Mouse (Mus musculus): ENCODE results near the gene Ncf2.
"Not testable (repeated sequence)": the region's sequence is repeated elsewhere in the genome, so short reads cannot be mapped to it uniquely, and the experiment has no call there.

Ncf2 gene

GRCm38 (mm10) chr1:152799897-152800296 is at the start of gene Ncf2:
TSS of gene Ncf2 (plus strand) at chr1:152800194.
- DNase-seq (ENCODE audit: low spot score), result no peak

- DNase-seq (ENCODE audit: low spot score), result peak; percentile 33
Measured at GRCm38 (mm10) chr1:152750312-152750965, 49.6 kb upstream of the Ncf2 start, which contains the start of gene Apobec4. TSS of gene Apobec4 (plus strand) at chr1:152750551.

DNA sequence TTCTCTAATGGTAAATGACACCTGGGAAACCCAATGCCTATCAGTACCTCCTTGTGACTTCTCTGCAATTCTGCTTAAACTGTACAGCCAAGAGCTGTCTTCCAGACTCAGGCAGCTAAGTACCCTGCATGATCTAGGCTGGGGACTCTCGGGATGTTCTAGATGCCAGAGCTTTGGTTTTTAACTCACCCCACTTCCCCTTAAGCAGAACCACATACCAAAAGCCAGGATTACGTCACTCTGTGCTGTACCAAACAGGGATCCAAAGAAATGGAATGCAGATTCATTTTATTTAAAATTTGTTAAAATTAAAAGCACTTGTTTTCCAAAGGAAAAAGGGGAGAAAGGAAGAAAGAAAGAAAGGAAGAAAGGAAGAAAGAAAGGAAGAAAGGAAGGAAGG is 38.2 kb upstream of the Ncf2 start:
- no peak for DNase-seq (ENCODE audit: low spot score)

DNA sequence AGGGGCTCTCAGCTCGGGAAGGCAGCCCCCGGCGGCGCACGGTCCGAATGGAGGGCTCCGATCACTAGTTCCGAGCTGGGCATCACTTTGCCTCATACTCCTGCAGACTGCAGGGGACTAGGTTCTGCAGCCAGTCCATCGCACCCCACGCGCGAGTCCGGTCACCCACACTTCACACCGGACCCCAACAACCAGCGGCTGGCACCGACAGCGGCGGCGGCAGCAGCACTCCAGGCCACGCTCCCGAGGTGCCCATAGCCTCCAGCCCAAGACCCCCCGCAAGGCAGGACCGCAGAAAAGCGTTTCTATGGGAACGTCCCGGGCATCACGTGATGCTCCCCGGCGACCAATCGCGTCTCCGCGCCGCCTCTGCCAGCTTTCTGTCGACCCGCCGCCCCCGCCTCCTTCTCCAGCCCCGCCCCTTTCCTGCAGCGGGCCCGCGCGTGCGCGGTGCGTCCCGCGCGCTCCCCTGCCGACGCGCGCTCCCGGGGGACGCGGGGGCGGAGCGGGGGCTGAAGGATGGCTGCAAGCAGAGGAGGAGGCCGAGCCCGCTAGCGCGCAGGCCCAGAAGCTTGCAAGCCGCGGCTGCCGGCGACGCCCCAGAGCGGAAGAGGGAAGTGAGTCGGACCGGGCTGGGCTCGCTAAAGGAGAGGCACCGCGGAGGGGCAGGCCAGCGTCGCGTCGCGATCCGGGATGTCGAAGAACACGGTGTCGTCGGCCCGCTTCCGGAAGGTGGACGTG is 33.8 kb upstream of the Ncf2 start, which contains the start of the genes Rgl1 and Arpc5:
Gene Rgl1 (minus strand): TSS at position 320 of the 741 bp plus-strand sequence.
Gene Arpc5 (plus strand): TSS at position 511 of the 741 bp plus-strand sequence.
- DNase-seq (ENCODE audit: low spot score), result peak; percentile 80

DNA sequence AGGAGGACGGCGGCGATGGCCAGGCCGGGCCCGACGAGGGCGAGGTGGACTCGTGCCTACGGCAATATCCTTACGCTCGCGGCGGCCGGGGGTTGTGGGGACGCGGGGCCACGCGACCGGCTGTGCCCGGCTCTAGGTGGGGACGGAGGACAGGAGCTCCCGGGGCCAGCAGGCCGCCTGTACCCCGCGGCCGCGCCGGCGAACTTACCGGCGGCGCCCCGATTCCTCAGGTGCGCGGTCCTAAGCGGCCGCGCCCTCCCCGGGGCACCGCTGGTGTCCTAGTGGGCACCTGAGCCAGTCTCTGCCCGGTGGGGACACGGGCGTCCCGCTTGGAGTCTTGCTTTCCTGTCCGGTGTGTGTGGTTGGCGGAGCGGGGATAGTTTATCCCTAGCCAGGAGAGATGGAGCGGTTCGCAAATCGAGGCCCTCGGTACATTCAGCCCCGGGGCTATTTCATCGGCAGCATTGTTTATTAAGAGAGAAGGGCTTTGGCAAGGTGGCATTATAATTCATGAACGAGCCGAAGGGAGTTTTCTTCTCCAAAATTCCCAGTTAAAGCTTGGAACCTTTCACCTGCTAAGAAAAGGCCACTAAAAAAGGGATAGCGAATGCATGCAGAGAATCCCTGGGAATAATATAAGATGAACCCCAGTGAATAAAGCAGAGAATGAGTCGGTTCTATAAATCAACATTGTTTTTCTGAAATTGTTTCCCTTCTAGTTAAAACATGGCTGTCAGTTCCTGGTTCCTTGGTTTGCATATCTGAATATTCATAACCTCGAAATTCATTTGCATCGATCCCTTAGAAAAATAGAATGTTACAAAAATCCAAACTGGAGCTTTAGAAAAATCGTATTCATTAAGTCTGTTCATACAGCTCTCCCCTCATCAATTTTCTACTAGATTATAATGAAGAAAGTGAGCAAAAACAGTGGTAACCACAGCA is 32.9 kb upstream of the Ncf2 start:
- no peak for DNase-seq (ENCODE audit: low spot score)

DNA sequence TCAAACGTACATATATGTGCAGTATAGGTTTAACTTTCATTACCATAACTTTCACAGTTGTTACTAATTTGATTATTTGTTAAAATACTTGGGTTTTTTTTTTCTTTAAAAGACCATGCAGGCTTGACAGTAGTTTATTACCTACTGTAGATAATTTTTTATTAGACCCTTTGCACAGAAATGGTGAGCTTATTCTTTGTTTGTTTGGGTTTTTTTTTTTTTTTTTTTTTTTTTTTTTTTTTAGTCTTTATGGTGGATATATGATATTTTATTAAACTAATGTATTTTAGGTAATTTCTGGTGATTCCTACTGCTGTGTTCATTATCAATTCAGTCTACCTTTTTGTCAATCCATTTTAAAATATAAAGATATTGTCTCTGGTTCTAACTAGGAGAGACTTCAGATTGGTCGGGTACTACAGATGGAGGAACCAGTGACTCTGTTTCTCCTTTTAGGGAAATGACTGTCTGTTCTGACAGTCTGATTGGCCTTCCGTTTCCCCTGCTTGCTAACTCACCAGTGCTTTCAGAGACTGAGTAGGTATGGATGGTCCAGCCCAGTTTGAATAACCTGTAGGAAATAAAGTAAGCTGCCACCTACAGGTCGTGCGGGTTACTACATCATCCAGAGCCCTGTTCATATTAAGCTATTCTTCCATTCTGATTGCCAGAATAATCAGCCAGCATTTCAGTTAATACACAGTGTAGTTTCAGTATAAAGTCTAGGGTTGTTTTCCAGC is 32.1 kb upstream of the Ncf2 start:
- peak; percentile 91 for DNase-seq (ENCODE audit: low spot score)

DNA sequence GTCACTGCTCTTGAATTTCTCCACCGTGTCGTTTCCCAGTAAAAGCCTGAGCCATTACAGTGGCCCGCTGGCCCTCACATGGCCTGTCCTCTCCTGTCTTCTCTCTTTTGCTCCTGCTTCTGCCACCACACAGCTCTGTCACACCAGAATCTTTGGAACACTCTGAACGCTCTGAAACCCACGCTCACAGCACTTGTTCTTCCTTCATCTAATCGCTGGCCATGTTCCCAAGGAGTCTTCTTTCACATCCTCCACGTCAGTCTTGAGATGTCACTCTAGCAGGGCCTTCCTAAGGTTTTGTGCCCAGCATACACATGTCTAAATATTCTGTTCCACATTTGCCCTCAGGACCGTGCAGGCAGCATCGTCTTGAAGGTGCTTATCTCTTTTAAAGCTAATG is 29.0 kb upstream of the Ncf2 start:
- DNase-seq (ENCODE audit: low spot score), result no peak

DNA sequence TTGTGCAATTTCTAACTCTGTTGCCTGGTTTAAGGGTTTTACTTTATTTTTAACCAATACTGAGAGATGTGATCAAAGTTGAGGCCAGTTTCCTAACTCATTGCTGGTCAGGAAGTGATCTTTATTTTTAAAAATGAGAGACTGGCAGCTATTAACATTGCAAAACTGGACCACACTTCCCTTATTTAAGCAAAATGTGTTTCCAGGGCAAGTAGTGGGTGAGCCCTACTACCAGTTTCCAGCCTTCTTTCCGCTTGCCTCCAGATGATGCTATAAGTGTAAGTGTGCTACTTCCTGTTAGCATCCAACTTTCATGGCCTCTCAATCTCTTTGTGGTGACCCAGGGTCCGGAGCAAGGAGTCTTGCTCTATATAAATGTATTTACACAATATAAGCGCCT is 25.4 kb upstream of the Ncf2 start:
- not testable (repeated sequence) for DNase-seq (ENCODE audit: low spot score)

- DNase-seq (ENCODE audit: low spot score), result peak; percentile 41
Measured at GRCm38 (mm10) chr1:152779071-152779737, 20.8 kb upstream of the Ncf2 start.

GRCm38 (mm10) chr1:152784620-152785019 is 15.4 kb upstream of the Ncf2 start:
- DNase-seq (ENCODE audit: low spot score), result no peak

GRCm38 (mm10) chr1:152785446-152785845 is 14.5 kb upstream of the Ncf2 start:
- DNase-seq (ENCODE audit: low spot score), result not testable (repeated sequence)

- DNase-seq (ENCODE audit: low spot score), result no peak
Measured at GRCm38 (mm10) chr1:152786953-152787352, 13.0 kb upstream of the Ncf2 start.

- no peak for DNase-seq (ENCODE audit: low spot score)
Measured at GRCm38 (mm10) chr1:152788121-152788660, 11.8 kb upstream of the Ncf2 start.

DNA sequence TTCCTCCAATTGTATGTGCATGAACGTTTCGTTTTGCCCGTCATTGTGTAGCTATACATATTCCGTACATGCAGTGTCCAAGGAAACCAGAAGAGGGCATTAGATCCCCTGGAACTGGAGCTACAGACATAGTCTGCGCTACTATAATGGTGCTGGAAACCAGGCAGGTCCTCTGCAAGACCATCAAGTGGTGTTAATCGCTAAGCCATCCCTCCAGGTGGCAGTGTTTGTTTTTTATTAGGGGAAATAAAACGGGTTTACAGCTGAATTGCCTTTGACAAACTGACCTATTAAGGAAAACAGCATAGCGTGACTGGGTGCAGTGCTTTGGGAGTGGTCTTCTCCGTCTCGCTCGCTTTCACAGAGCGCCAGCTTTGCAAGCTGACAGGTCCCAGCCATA is 9.7 kb upstream of the Ncf2 start:
- DNase-seq (ENCODE audit: low spot score), result no peak

- no peak for DNase-seq (ENCODE audit: low spot score)
Measured at GRCm38 (mm10) chr1:152790821-152791220, 9.2 kb upstream of the Ncf2 start.

DNA sequence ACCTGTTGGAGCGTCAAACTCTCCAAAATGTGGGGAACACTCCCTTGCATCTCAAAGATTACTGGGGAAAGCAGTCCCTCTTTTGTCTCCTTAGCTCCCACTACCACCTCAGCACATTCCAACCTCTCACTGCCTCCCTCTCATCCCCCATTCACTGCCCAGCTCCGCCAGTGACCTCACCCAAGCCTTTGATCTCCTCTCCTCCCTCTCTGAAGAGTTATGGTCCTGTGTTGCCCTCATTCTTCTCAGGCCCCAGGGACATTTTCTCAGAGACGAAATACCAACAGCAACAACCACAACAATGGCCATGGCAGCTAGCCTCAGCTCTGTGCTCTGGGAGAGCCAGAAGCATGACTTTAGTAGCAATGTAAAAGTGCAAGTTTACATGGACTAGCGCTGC is 8.7 kb upstream of the Ncf2 start:
- no peak for DNase-seq (ENCODE audit: low spot score)

DNA sequence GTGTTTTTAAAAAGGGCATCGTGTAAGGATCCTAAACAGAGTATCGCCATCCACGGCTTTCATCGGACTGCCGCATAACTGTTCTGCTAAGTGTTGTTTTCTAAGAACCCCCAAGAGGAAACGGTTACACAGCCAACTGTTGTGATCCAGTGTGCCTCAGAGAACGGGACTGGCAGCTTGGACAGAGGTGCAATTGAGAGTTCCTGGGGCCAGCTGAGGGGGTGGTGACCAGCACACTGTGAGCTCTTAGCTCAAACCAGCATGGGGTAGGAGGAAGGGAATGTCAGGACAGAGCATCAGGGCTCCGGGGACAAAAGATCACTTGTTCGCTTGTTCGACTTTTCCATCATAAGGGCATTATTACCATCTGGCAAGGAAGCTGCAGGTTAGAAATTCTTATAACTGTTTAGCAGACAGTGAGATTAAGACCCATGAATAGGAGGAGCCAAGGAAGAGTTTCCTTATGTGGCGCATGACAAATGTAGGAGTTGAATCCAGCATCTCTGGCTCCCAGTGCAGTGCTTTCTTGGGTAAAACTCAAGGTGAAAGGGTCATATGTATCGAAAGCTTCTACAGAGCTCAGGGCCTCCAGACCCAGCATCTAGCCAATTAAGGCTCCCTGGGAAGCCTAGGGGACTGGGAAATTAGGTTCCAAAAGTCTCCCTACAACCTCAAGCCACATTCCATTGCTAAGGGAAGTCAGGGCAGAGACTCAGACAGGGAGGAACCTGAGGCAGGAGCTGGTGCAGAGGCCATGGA is 7.1 kb upstream of the Ncf2 start:
- DNase-seq (ENCODE audit: low spot score), result no peak

GRCm38 (mm10) chr1:152793495-152794130 is 6.4 kb upstream of the Ncf2 start:
- DNase-seq (ENCODE audit: low spot score), result no peak

DNA sequence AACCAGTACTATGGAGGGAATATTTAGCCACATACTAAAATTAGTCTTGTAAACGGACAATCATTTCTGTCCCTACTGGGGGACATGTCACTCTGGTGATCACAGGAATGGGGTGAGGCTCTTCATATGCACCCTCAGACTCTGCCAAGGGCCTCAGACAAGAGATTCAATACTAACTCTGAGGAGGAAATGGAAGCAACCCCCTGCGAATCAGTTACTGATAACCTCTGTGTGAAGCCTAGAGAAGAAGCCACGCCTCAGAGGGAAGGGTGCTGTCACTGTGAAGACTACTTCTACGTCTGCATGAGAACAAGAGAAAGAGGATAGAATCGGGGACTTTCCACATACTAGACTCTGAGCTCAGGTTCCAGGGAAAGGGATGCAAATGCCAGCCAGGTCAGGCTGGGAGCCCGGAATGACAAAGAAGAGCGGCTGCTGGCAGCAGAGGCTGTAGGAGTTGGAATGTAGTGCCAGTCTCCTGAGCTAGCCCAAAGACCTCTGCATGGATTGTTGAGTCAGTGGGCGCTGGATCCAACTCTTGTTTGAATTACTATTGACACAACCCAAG is 4.2 kb upstream of the Ncf2 start:
- no peak for DNase-seq (ENCODE audit: low spot score)

Measured in layer of hippocampus, adult 9-10 months (tissue).